Mouse (Mus musculus): ENCODE measurements at regions not wholly inside any gene's neighbourhood (a gene's known extent, or its start where the extent isn't known, plus 50 kb on each side); places are given as distances from the start of the nearest gene placed in this dataset.

GRCm38 (mm10) chr17:63003911-63004310 is 122.8 kb upstream of the Efna5 start:
- DNase-seq (ENCODE audit: low read depth, low spot score) = no peak

- no peak for DNase-seq (ENCODE audit: low read depth, low spot score)
Observed at GRCm38 (mm10) chr17:63002729-63003128, 121.6 kb upstream of the Efna5 start.

- no peak for DNase-seq (ENCODE audit: low read depth, low spot score)
Observed at GRCm38 (mm10) chr17:63001898-63002297, 120.8 kb upstream of the Efna5 start.

GRCm38 (mm10) chr17:62997691-62998090 is 116.6 kb upstream of the Efna5 start:
- peak; percentile 4 for DNase-seq (ENCODE audit: low read depth, low spot score)

GRCm38 (mm10) chr17:62995316-62995715 is 114.2 kb upstream of the Efna5 start:
- no peak for DNase-seq (ENCODE audit: low read depth, low spot score)

- no peak for DNase-seq (ENCODE audit: low read depth, low spot score)
Observed at GRCm38 (mm10) chr17:62992977-62993376, 111.9 kb upstream of the Efna5 start.

- no peak for DNase-seq (ENCODE audit: low read depth, low spot score)
Observed at GRCm38 (mm10) chr17:62986304-62986703, 105.2 kb upstream of the Efna5 start.

GRCm38 (mm10) chr17:62980337-62980736 is 99.2 kb upstream of the Efna5 start:
- no peak for DNase-seq (ENCODE audit: low read depth, low spot score)

GRCm38 (mm10) chr17:62977561-62977960 is 96.4 kb upstream of the Efna5 start:
- no peak for DNase-seq (ENCODE audit: low read depth, low spot score)

GRCm38 (mm10) chr17:62977136-62977535 is 96.0 kb upstream of the Efna5 start:
- DNase-seq (ENCODE audit: low read depth, low spot score) = no peak

- no peak for DNase-seq (ENCODE audit: low read depth, low spot score)
Observed at GRCm38 (mm10) chr17:62974627-62975279, 93.6 kb upstream of the Efna5 start.

GRCm38 (mm10) chr17:62969025-62969424 is 87.9 kb upstream of the Efna5 start:
- DNase-seq (ENCODE audit: low read depth, low spot score) = no peak

- no peak for DNase-seq (ENCODE audit: low read depth, low spot score)
Observed at GRCm38 (mm10) chr17:62963824-62964223, 82.7 kb upstream of the Efna5 start.

- DNase-seq (ENCODE audit: low read depth, low spot score) = no peak
Observed at GRCm38 (mm10) chr17:62962292-62962618, 81.1 kb upstream of the Efna5 start.

- no peak for DNase-seq (ENCODE audit: low read depth, low spot score)
Observed at GRCm38 (mm10) chr17:62961596-62962291, 80.6 kb upstream of the Efna5 start.

- peak; percentile 25 for DNase-seq (ENCODE audit: low read depth, low spot score)
Observed at GRCm38 (mm10) chr17:62959146-62959545, 78.0 kb upstream of the Efna5 start.

GRCm38 (mm10) chr17:62947537-62948193 is 66.5 kb upstream of the Efna5 start:
- DNase-seq (ENCODE audit: low read depth, low spot score) = no peak

- DNase-seq (ENCODE audit: low read depth, low spot score) = no peak
Observed at GRCm38 (mm10) chr17:62940573-62941252, 59.6 kb upstream of the Efna5 start.

- DNase-seq (ENCODE audit: low read depth, low spot score) = no peak
Observed at GRCm38 (mm10) chr17:62939930-62940572, 58.9 kb upstream of the Efna5 start.

- DNase-seq (ENCODE audit: low read depth, low spot score) = peak; percentile 75
Observed at GRCm38 (mm10) chr17:62939171-62939570, 58.1 kb upstream of the Efna5 start.
